Mouse (Mus musculus) heart, embryonic 16.5 days (tissue): ENCODE data around the gene Myrfl. TPM values are rescaled to one million over a fixed set of nuclear protein-coding genes. Genes with fewer than 3 reads are reported as not detected.

Source experiments
- ATAC-seq: fragments of 200-750 bp; cut with Nextera tagmentation; replicated peaks from 2 replicates; pipeline ENCODE4 v1.8.0; 2017; ENCODE audit warnings: moderate number of reproducible peaks; ENCODE audit not compliant: insufficient read depth, low FRiP score; ENCODE audit errors: extremely low read depth
- H3K27ac ChIP-seq: fragments of 300-500 bp; sonication (generic); 2 replicates; pipeline ENCODE4 v1.5.1; 2014; ENCODE audit warnings: mild to moderate bottlenecking, low read length, control low read depth, moderate library complexity
- H3K27me3 ChIP-seq: fragments of 300-500 bp; sonication (generic); 2 replicates; pipeline ENCODE4 v1.6.1; 2014; ENCODE audit warnings: low read length, mixed read lengths; ENCODE audit not compliant: control insufficient read depth, insufficient read depth
- H3K36me3 ChIP-seq: fragments of 300-500 bp; sonication (generic); 2 replicates; pipeline ENCODE4 v1.6.1; 2014; ENCODE audit not compliant: control insufficient read depth, insufficient read depth
- H3K4me1 ChIP-seq: fragments of 300-500 bp; sonication (generic); 2 replicates; pipeline ENCODE4 v1.6.1; 2014; ENCODE audit warnings: low read length, mixed read lengths; ENCODE audit not compliant: control insufficient read depth, insufficient read depth
- H3K4me2 ChIP-seq: fragments of 300-500 bp; sonication (generic); 2 replicates; pipeline ENCODE4 v1.6.1; 2014; ENCODE audit warnings: low read depth, mild to moderate bottlenecking, control low read depth, low read length
- H3K4me3 ChIP-seq: fragments of 300-500 bp; sonication (generic); 2 replicates; pipeline ENCODE4 v1.5.1; 2014; ENCODE audit warnings: mild to moderate bottlenecking, control low read depth, low read length
- H3K9ac ChIP-seq: fragments of 300-500 bp; sonication (generic); 2 replicates; pipeline ENCODE4 v1.6.1; 2014; ENCODE audit warnings: low read length, control low read depth
- H3K9me3 ChIP-seq: fragments of 300-500 bp; sonication (generic); replicated peaks from 2 replicates; pipeline ENCODE4 v1.6.1; 2016; ENCODE audit warnings: low read length; ENCODE audit not compliant: control insufficient read depth
- WGBS: fragments of 180-500 bp; shearing (Covaris S2); extraction: QIAGEN DNeasy Blood & Tissue Kit; methylation state at CpG from one replicate; pipeline ENCODE4 v1.1.7; 2014; 5-methylcytosine and 5-hydroxymethylcytosine counted together
- polyA plus RNA-seq: library from polyadenylated mRNA; unstranded; fragments of >200 nt; fragmentation: Nextera tagmentation; extraction: Ambion mirVana; gene quantifications from 2 replicates; pipeline ENCODE4 v1.2.1, GENCODE M21; 2015

Myrfl gene
- polyA plus RNA-seq, 1 experiment from 2014 or later, result 0.55 TPM

- Histone ChIP-seq H3K9ac (no peak overlapping the region), H3K4me2 (no peak overlapping the region), H3K9me3 (no peaks in the 10 kb centered on the region; the same call in none of the 2 replicates), H3K4me1 (peaks cover 2% of the 10 kb centered on the region; the same call in 1 of the 2 replicates), H3K27me3 (peaks cover 3% of the 10 kb centered on the region; the same call in 1 of the 2 replicates), H3K36me3 (no peaks in the 10 kb centered on the region), H3K27ac (no peak overlapping the region), H3K4me3 (no peak overlapping the region)
- ATAC-seq, result no peak
These were observed 107.6 kb downstream of the Myrfl start for GRCm38 (mm10) chr10:116789096-116789495.

- Histone ChIP-seq H3K27me3 (peaks cover 3% of the 10 kb centered on the region; the same call in 1 of the 2 replicates), H3K27ac (no peak overlapping the region), H3K4me1 (peaks cover 4% of the 10 kb centered on the region), H3K9me3 (no peaks in the 10 kb centered on the region; the same call in none of the 2 replicates), H3K9ac (no peak overlapping the region), H3K4me2 (no peak overlapping the region), H3K4me3 (no peak overlapping the region), H3K36me3 (no peaks in the 10 kb centered on the region)
- ATAC-seq, result no peak
These were observed 108.3 kb downstream of the Myrfl start for GRCm38 (mm10) chr10:116788431-116788830.

GRCm38 (mm10) chr10:116784098-116784497, 112.6 kb downstream of the Myrfl start:
- H3K27me3 ChIP-seq, result peaks cover 3% of the 10 kb centered on the region; the same call in 1 of the 2 replicates
- H3K4me1 ChIP-seq, result peaks cover 10% of the 10 kb centered on the region
- H3K9ac ChIP-seq, result no peak overlapping the region
- no peak overlapping the region for H3K27ac ChIP-seq
- WGBS, result 43% methylated on average over 6 of the region's 6 CpGs
- H3K4me2 ChIP-seq, result no peak overlapping the region
- no peak overlapping the region for H3K4me3 ChIP-seq
- H3K9me3 ChIP-seq, result no peaks in the 10 kb centered on the region; the same call in none of the 2 replicates
- peak; percentile 72 for ATAC-seq
- no peaks in the 10 kb centered on the region for H3K36me3 ChIP-seq

GRCm38 (mm10) chr10:116783020-116783419, 113.7 kb downstream of the Myrfl start:
- Histone ChIP-seq H3K4me2 (no peak overlapping the region), H3K36me3 (no peaks in the 10 kb centered on the region), H3K27ac (no peak overlapping the region), H3K4me1 (peaks cover 10% of the 10 kb centered on the region), H3K27me3 (peaks cover 3% of the 10 kb centered on the region; the same call in 1 of the 2 replicates), H3K4me3 (no peak overlapping the region), H3K9me3 (no peaks in the 10 kb centered on the region; the same call in 1 of the 2 replicates), H3K9ac (no peak overlapping the region)
- WGBS, result 14% methylated on average over 4 of the region's 5 CpGs
- ATAC-seq, result no peak

- Histone ChIP-seq H3K4me2 (no peak overlapping the region), H3K9me3 (no peaks in the 10 kb centered on the region), H3K36me3 (no peaks in the 10 kb centered on the region), H3K27ac (no peak overlapping the region), H3K4me1 (peaks cover 4% of the 10 kb centered on the region), H3K4me3 (no peak overlapping the region), H3K27me3 (no peaks in the 10 kb centered on the region), H3K9ac (no peak overlapping the region)
- no peak for ATAC-seq
- 83% methylated on average over 8 of the region's 8 CpGs for WGBS
These were observed 118.8 kb downstream of the Myrfl start for GRCm38 (mm10) chr10:116777947-116778346.

GRCm38 (mm10) chr10:116776846-116777245, 119.9 kb downstream of the Myrfl start:
- 90% methylated on average over 14 of the region's 14 CpGs for WGBS
- no peak overlapping the region for H3K4me2 ChIP-seq

GRCm38 (mm10) chr10:116773846-116774750, 122.6 kb downstream of the Myrfl start:
- no peak for ATAC-seq
- 66% methylated on average over 15 of the region's 15 CpGs for WGBS

More at GRCm38 (mm10) chr10:116776846-116777245, 119.9 kb downstream of the Myrfl start:
- Histone ChIP-seq H3K9me3 (no peaks in the 10 kb centered on the region), H3K4me3 (no peak overlapping the region), H3K27ac (no peak overlapping the region), H3K27me3 (no peaks in the 10 kb centered on the region), H3K9ac (no peak overlapping the region), H3K36me3 (no peaks in the 10 kb centered on the region), H3K4me1 (peaks cover 9% of the 10 kb centered on the region)
- ATAC-seq, result no peak

GRCm38 (mm10) chr10:116771215-116771935, 125.3 kb downstream of the Myrfl start:
- Histone ChIP-seq H3K9me3 (no peaks in the 10 kb centered on the region), H3K36me3 (no peaks in the 10 kb centered on the region), H3K27ac (peak overlapping the region; percentile 53), H3K27me3 (peaks cover 4% of the 10 kb centered on the region; the same call in 1 of the 2 replicates), H3K4me1 (peaks cover 25% of the 10 kb centered on the region), H3K4me2 (peak overlapping the region; percentile 51), H3K4me3 (peak overlapping the region; percentile 25), H3K9ac (peak overlapping the region; percentile 1; the same call in 1 of the 2 replicates)
- 26% methylated on average over 21 of the region's 21 CpGs for WGBS
- peak; percentile 63 for ATAC-seq

More at GRCm38 (mm10) chr10:116773846-116774750, 122.6 kb downstream of the Myrfl start:
- no peak overlapping the region for H3K4me3 ChIP-seq
- peaks cover 3% of the 10 kb centered on the region; the same call in 1 of the 2 replicates for H3K27me3 ChIP-seq
- no peak overlapping the region for H3K9ac ChIP-seq
- H3K27ac ChIP-seq, result no peak overlapping the region
- H3K4me1 ChIP-seq, result peaks cover 14% of the 10 kb centered on the region
- H3K9me3 ChIP-seq, result no peaks in the 10 kb centered on the region
- no peaks in the 10 kb centered on the region for H3K36me3 ChIP-seq
- no peak overlapping the region for H3K4me2 ChIP-seq
